Mouse (Mus musculus): ENCODE data around the gene Ift172.
A peak's percentile ranks its signal among the peaks of the same experiment; 100 is the strongest.
"Not testable (repeated sequence)": the region's sequence is repeated elsewhere in the genome, so short reads cannot be mapped to it uniquely, and the experiment has no call there.

Gene Ift172

GRCm38 (mm10) chr5:31255971-31256370 is 34.9 kb downstream of the Ift172 start:
- no peak for DNase-seq

DNA sequence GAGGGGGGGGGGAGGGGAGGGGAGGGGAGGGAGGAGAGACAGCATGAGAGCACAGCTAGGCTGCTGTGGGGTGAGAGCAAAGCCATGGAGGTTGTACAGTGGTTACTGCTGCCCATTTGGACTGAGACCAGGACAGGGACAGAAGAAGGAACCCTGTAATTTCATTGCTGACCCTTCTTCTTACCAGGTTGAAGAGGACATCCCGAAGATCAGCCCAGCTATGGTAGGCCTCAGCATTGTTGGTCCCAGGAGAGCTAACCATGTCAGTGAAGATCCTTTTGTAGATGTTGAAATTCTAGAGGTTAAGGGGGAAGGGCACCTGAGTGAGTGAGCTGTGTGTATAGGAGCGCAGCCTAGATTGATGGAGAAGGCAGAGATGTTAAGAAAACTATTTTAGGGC is 35.5 kb downstream of the Ift172 start:
- no peak for DNase-seq

GRCm38 (mm10) chr5:31254901-31255300 is 36.0 kb downstream of the Ift172 start:
- DNase-seq = no peak

DNA sequence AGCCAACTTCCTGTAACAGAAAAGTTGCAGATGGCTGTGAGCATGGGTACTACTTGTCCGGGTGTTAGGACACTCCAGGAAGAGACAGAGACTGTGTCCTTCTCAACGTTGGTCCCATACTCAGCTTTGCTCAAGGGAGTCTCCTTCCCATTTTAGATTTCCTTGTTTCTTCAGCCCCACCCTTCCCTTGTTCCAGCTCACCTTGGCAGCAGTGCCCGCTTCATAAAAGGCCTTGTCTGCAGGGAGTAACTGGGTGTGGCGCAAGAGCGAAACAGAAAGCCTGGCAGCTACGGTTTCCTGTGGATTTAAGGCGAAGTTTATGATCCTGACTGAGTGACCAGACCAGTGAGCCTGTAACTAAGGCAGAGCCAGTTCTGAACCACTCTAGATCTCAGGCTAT is 36.5 kb downstream of the Ift172 start:
- DNase-seq = peak; percentile 71 to 77

GRCm38 (mm10) chr5:31253806-31254205 is 37.1 kb downstream of the Ift172 start:
- DNase-seq = no peak

DNA sequence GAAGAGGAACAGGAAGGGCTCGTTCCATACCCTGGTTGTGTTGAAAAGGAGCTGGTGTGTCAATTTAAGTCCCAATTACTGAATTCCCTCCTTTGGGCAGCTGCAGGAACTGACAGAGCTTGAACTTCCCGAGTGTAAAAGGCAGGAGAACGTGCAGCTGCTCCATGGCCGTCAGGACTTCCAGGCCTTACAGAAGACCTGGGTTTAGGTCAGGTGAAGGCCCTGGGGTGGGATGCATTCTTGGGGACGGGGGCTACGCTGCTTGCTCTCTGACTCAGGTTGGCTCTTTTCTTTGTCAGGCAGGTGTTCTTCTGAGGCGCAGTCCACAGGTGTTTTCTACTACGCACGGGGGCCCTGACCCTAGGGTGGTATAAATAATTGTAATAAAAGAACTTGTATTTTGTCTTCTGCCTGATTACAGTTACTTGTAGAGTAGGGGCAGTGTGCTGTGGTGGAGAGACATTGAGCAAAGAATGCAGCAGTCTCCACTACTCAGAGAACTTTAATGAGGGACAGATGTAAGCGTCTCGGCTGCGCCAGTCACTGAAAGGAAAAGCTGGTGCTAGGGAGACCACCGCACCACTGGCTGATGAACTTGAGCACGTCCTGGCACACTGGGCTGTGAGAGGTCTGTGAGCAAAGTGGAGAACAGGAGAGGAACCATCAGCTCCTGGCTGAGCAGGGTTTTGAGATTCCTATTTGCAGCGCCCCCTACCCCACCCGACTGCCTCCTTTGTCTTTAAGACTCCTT is 37.9 kb downstream of the Ift172 start:
- DNase-seq = no peak

GRCm38 (mm10) chr5:31252151-31252550 is 38.8 kb downstream of the Ift172 start:
- no peak for DNase-seq

DNA sequence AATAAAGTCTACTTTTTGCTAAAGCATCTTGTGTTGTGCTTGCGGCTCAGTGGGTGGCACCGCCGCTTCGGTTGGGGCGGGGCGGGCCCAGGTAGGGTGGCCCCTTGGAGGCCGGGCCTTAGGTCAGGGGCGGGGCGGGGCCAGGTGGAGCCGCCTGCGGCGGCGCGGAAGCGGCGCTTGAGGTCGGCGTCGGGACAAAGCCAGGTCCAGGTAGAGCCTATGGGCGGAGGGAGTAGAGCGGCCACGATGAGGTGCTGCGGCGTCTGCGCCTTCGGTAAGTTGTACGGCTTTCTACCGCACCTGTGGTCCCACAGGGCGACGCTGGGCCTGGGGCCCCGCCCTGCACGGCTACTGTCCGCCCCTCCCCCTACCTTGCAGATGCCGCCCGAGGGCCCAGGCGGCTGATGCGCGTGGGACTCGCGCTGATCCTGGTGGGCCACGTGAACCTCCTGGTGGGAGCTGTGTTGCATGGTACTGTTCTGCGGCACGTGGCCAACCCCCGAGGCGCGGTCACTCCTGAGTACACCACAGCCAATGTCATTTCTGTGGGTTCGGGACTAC is 39.3 kb downstream of the Ift172 start, which contains the start of gene Krtcap3:
Gene Krtcap3 (plus strand): TSS at position 151 of the 561 bp plus-strand sequence.
- peak; percentile 74 to 86 for DNase-seq

DNA sequence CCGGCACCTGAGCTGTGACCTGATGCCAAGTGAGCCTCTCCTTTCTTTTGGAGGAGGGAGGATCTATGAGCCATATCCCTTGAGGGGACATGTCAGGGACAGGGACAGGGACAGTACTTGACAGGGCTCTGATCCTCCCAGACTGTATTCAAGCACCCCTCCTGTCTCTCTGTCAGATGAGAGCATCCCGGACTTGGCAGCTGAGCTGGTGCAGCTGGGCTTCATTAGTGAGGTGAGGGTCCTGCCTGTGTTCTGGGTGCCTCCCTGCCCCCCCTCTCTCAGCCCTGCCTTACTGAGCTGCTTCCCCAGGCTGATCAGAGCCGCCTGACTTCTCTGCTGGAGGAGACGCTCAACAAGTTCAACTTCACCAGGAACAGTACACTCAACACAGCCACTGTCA is 40.2 kb downstream of the Ift172 start:
- no peak for DNase-seq

- no peak for DNase-seq
Measured at GRCm38 (mm10) chr5:31242191-31242590, 48.7 kb downstream of the Ift172 start.

GRCm38 (mm10) chr5:31241522-31242034 is 49.3 kb downstream of the Ift172 start:
- no peak for DNase-seq

DNA sequence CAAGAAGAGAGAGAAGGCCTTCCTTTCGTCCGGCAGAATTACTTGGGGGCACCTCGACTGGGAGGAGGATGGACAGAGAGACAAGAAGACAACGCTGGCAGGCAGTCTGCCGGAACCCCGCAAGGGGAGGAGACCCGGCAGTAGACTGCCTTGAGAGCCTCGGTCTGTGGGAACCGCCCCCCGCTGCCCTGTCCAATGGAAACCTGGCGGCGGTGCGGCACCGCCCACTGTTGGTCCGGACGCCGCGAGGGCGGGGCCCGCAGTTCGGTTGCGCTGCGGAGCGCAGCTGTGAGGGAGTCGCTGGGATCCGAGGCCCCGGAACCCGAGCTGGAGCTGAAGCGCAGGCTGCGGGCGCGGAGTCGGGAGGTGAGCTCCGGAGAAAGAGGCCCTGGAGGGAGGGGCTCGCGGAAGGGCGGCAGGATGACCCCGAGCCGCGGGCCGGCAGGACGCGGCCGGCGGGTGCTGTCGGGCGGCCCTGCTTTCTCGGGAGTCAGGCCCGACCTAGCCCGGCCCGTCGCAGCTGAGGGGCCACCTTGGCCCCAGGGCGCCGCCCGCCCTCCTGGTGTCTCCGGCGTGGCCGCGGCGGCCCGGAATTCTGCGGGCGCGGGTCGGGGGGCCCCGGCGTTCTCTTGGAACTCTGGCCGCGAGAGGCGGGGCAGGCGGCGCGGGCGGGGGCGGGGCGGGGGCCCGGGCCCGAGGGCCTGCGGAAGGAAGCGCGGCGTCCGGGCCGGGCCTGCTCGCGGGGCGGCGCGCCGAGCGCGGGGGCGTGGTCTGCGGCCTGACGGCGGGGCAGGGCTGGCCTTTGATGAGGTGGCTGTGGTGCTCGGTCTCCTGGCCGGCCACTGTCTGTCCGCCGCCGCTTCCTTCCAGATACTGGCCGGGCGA is 50.0 kb downstream of the Ift172 start, which contains the start of the genes Nrbp1 and Gm9970:
Gene Nrbp1 (plus strand): TSS at position 228 of the 885 bp plus-strand sequence.
Gene Gm9970 (minus strand): TSS at position 596 of the 885 bp plus-strand sequence.
- DNase-seq = peak; percentile 97 to 99

DNA sequence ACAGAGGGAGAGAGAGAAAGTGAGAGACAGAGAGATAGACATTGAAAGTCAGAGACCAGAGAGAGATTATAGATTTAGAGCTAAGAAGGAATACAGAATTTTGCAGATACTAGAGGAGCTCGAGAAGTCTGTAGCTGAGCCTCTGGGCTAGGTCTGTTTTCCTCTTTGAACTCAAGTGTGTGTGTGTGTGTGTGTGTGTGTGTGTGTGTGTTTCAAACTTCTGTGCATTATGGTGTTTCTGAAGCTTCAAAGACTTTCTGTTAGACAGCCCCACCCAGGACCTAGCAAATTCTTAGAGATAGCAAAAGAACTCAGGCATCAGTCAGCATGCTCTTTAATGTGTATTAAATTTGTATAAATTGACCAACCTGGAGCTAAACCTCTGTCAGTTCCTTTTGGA is 64.3 kb downstream of the Ift172 start:
- DNase-seq = no peak

DNA sequence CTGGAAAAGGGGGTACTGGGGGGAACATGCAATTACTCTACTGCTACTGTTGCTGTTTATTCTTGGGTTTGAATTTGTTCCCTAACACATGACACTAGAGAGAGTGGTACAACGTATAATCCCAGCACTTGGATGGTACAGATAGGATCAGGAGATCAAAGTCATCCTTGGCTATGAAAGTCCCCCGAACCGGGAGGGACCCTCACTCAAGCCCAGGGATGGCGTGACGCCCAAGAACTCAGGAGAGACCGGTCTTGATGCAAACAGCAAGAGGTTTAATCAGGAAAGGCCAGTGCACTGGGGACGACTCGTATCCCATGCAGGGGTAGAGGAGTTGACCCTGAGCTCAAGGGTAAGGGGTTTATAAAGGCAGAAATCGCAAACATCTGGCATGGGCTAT is 68.2 kb downstream of the Ift172 start:
- DNase-seq = no peak

- peak; percentile 57 to 67 for DNase-seq
Measured at GRCm38 (mm10) chr5:31221304-31221945, 69.5 kb downstream of the Ift172 start.

DNA sequence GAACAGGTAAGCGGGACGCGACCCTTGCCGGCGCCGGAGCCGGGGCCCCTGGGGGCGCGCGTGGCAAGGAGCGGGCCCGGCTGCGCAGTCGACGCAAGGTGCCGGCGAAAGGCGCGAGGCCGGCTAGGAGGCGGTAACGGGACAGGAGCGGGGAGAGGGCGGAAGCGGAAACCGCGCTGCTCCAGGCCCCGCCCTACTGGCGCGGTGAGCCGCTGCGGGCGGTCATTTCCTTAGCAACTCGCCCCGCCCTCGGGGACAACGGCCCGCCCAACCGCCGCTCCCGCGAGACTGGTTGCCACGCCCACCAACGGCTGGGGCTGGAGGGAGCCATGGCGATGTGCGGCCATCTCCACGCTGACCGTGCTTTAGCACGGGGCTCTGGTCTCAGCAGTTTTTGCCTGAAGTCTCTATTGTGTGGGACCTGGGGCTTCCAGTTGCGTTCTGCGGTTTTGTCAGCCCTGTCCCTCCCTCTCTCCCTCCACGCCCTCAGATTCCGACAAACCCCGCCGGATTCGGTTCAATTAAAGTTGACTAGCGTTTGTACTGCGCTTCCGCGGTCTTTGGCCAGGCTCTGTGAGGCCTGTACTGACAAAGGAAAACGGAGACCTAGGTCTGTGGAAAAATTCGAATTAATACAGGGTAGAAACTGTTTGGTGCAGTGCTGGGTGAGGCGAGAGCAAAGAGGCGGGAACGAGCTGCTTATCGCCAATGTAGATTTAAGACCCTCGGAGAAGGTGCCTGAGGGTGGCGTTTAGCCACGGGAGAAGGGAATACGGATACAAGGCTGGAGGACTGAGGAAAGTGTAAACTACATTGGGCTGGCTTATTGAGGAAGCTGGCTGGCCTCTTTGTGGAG is 70.2 kb downstream of the Ift172 start, which contains the start of gene Ppm1g:
Gene Ppm1g (minus strand): TSS at position 240 of the 856 bp plus-strand sequence.
- peak; percentile 98 to 99 for DNase-seq

- peak in 1 of 2 experiments; percentile 70 for DNase-seq
Measured at GRCm38 (mm10) chr5:31219911-31220447, 70.9 kb downstream of the Ift172 start.

DNA sequence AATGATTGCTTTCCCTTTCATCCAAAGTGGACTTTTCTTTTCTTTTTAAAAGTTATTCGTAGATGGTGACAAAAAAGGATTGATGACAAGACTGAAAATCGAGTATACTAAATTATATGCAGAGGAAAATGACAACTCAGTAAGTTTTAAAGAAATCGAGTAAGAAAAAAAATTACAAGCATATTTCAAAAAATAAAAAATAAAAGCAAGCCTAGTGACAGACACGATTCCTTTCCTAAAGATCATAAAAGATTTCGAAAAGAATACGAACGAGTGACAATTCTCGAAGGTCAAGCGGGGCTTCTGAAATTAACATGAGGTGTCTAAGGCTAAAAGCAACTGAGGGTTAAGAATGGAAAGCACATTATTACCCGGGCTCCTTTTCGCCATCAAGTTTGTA is 71.4 kb downstream of the Ift172 start:
- DNase-seq = no peak

GRCm38 (mm10) chr5:31219070-31219469 is 71.8 kb downstream of the Ift172 start:
- no peak for DNase-seq

- DNase-seq = no peak
Measured at GRCm38 (mm10) chr5:31218294-31218693, 72.6 kb downstream of the Ift172 start.

DNA sequence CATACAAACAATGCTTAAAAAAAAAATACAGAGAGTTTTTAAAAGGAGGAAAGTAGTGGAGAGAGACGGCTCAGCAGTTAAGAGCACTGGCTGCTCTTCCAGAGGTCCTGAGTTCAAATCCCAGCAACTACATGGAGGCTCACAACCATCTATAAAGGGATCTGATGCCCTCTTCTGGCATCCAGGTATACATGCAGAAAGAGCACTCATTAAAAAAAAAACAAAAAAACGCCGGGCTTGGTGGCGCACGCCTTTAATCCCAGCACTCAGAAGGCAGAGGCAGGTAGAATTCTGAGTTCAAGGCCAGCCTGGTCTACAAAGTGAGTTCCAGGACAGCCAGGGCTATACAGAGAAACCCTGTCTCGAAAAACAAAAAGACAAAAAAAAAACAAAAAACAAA is 74.4 kb downstream of the Ift172 start:
- DNase-seq = not testable (repeated sequence)

Measured in lung, postnatal 4 days (tissue).